Mouse (Mus musculus): ENCODE measurements around the gene Gm49405.

- TF ChIP-seq ZC3H11A (IDR thresholded peaks at IDR 0.05; ENCODE audit: borderline replicate concordance, low read depth, low read length), result no peak
- TF ChIP-seq ZNF384 (IDR thresholded peaks at IDR 0.05; ENCODE audit: low read depth, low read length), result no peak
These were observed 22.8 kb downstream of the Gm49405 start for GRCm38 (mm10) chr19:4023185-4023584.

Measured in ES-E14 (cell line).